Mouse (Mus musculus) midbrain, postnatal 0 days (tissue): ENCODE data around the gene Tmem98. TPM values are rescaled to one million over a fixed set of nuclear protein-coding genes. Genes with fewer than 3 reads are reported as not detected.

ENCODE experiments used
- ATAC-seq: fragments of 200-750 bp; cut with Nextera tagmentation; 2 replicates; pipeline ENCODE4 v1.8.0; 2017; ENCODE audit warnings: moderate number of reproducible peaks, mild to moderate bottlenecking, moderate TSS enrichment, moderate library complexity; ENCODE audit not compliant: low FRiP score
- DNase-seq: peaks from one replicate; pipeline ENCODE4 v3.0.0-alpha.2; 2015; ENCODE audit warnings: low spot score
- H3K27ac ChIP-seq: fragments of 300-500 bp; sonication (generic); 2 replicates; pipeline ENCODE4 v1.5.1; 2014; ENCODE audit warnings: low read depth, mild to moderate bottlenecking, low read length, mixed read lengths
- H3K27me3 ChIP-seq: fragments of 300-500 bp; sonication (generic); 2 replicates; pipeline ENCODE4 v1.6.1; 2014; ENCODE audit warnings: low read length, control low read depth, mixed read lengths; ENCODE audit not compliant: insufficient read depth
- H3K36me3 ChIP-seq: fragments of 300-500 bp; sonication (generic); 2 replicates; pipeline ENCODE4 v1.6.1; 2014; ENCODE audit warnings: low read length, control low read depth, mixed read lengths; ENCODE audit not compliant: insufficient read depth
- H3K4me1 ChIP-seq: fragments of 300-500 bp; sonication (generic); 2 replicates; pipeline ENCODE4 v1.6.1; 2014; ENCODE audit warnings: mild to moderate bottlenecking, control low read depth, antibody characterized with exemption, low read length, mixed read lengths; ENCODE audit not compliant: insufficient read depth
- H3K4me2 ChIP-seq: fragments of 300-500 bp; sonication (generic); 2 replicates; pipeline ENCODE4 v1.6.1; 2014; ENCODE audit warnings: low read depth, mild to moderate bottlenecking, low read length, mixed read lengths; ENCODE audit not compliant: poor library complexity, severe bottlenecking
- H3K4me3 ChIP-seq: fragments of 300-500 bp; sonication (generic); 2 replicates; pipeline ENCODE4 v1.5.1; 2014; ENCODE audit warnings: low read depth, mild to moderate bottlenecking, low read length, moderate library complexity
- H3K9ac ChIP-seq: fragments of 300-500 bp; sonication (generic); replicated peaks from 2 replicates; pipeline ENCODE4 v1.6.1; 2014; ENCODE audit warnings: mild to moderate bottlenecking, low read length, moderate library complexity, mixed read lengths; ENCODE audit not compliant: poor library complexity, severe bottlenecking
- H3K9me3 ChIP-seq: fragments of 300-500 bp; sonication (generic); 2 replicates; pipeline ENCODE4 v1.6.1; 2016; ENCODE audit warnings: low read length, control low read depth
- CTCF ChIP-seq: IDR thresholded peaks from 2 replicates; pipeline ENCODE4 v1.5.1; 2016; ENCODE audit warnings: antibody characterized with exemption, mild to moderate bottlenecking
- WGBS: fragments of 180-500 bp; shearing (Covaris S2); extraction: QIAGEN DNeasy Blood & Tissue Kit; methylation state at CpG from one replicate; pipeline ENCODE4 v1.1.7; 2014; 5-methylcytosine and 5-hydroxymethylcytosine counted together
- polyA plus RNA-seq: library from polyadenylated mRNA; unstranded; fragments of >200 nt; fragmentation: Nextera tagmentation; extraction: Ambion mirVana; gene quantifications from 2 replicates; pipeline ENCODE4 v1.2.1, GENCODE M21; 2015
- total RNA-seq: library from RNA; depleted of rRNA; stranded (reverse); fragments of >200 nt; gene quantifications from 2 replicates; pipeline ENCODE4 v1.2.3, GENCODE M21; 2014

The Tmem98 gene
- total and polyA plus RNA-seq, 2 experiments from 2014 or later, result 12.6 TPM

- DNase-seq (no peak), ATAC-seq (no peak)
- WGBS, result 81% methylated on average over 6 of the region's 6 CpGs
- H3K27me3 ChIP-seq, result no peaks in the 10 kb centered on the region
- H3K4me1 ChIP-seq, result no peaks in the 10 kb centered on the region
- no peak overlapping the region for H3K4me3 ChIP-seq
- no peak overlapping the region for H3K4me2 ChIP-seq
- H3K9me3 ChIP-seq, result no peaks in the 10 kb centered on the region
- no peak overlapping the region for H3K27ac ChIP-seq
- H3K36me3 ChIP-seq, result no peaks in the 10 kb centered on the region
- H3K9ac ChIP-seq, result no peak overlapping the region
- no peak for TF ChIP-seq CTCF
Measured at GRCm38 (mm10) chr11:80778157-80778556, 31.8 kb upstream of the Tmem98 start.

GRCm38 (mm10) chr11:80778916-80779526 is 31.0 kb upstream of the Tmem98 start:
- no peaks in the 10 kb centered on the region for H3K4me1 ChIP-seq
- H3K27ac ChIP-seq, result no peak overlapping the region
- peak overlapping the region; percentile 55; the same call in 1 of the 2 replicates for H3K9ac ChIP-seq
- ATAC-seq (peak; percentile 58; the same call in 1 of the 2 replicates), DNase-seq (no peak)
- H3K27me3 ChIP-seq, result no peaks in the 10 kb centered on the region
- H3K4me2 ChIP-seq, result peak overlapping the region; percentile 85
- H3K9me3 ChIP-seq, result no peaks in the 10 kb centered on the region
- H3K4me3 ChIP-seq, result peak overlapping the region; percentile 72
- H3K36me3 ChIP-seq, result no peaks in the 10 kb centered on the region
- WGBS, result 4% methylated on average over 18 of the region's 18 CpGs
- no peak for TF ChIP-seq CTCF

GRCm38 (mm10) chr11:80779527-80780344 is 30.2 kb upstream of the Tmem98 start, which contains the start of gene Myo1d:
Myo1d (minus strand) TSS chr11:80780025.
- Histone ChIP-seq H3K4me3 (peak within 1 kb of the TSS; percentile 72), H3K9ac (peak within 1 kb of the TSS; percentile 55), H3K27me3 (no peaks in the 10 kb centered on the region), H3K4me1 (no peaks in the 10 kb centered on the region), H3K36me3 (no peaks in the 10 kb centered on the region), H3K27ac (peak within 1 kb of the TSS; percentile 43), H3K9me3 (no peaks in the 10 kb centered on the region), H3K4me2 (peak within 1 kb of the TSS; percentile 85)
- peak; percentile 76 for TF ChIP-seq CTCF
- 1% methylated on average over 71 of the region's 87 CpGs for WGBS
- ATAC-seq, result peak; percentile 90
- DNase-seq, result peak; percentile 85

- no peaks in the 10 kb centered on the region for H3K4me1 ChIP-seq
- no peak overlapping the region for H3K27ac ChIP-seq
- H3K4me3 ChIP-seq, result no peak overlapping the region
- WGBS, result 85% methylated on average over 2 of the region's 2 CpGs
- no peaks in the 10 kb centered on the region for H3K9me3 ChIP-seq
- H3K27me3 ChIP-seq, result no peaks in the 10 kb centered on the region
- TF ChIP-seq CTCF, result no peak
- no peak overlapping the region for H3K4me2 ChIP-seq
- H3K36me3 ChIP-seq, result no peaks in the 10 kb centered on the region
- no peak overlapping the region for H3K9ac ChIP-seq
- no peak for DNase-seq
- ATAC-seq, result no peak
Measured at GRCm38 (mm10) chr11:80781535-80781934, 28.4 kb upstream of the Tmem98 start.

- 87% methylated on average over 7 of the region's 7 CpGs for WGBS
- TF ChIP-seq CTCF, result no peak
Measured at GRCm38 (mm10) chr11:80783460-80783859, 26.5 kb upstream of the Tmem98 start.

GRCm38 (mm10) chr11:80784294-80784743 is 25.7 kb upstream of the Tmem98 start:
- no peak overlapping the region for H3K9ac ChIP-seq
- TF ChIP-seq CTCF, result no peak
- WGBS, result 69% methylated on average over 3 of the region's 3 CpGs
- DNase-seq, result no peak
- no peaks in the 10 kb centered on the region for H3K27me3 ChIP-seq
- H3K36me3 ChIP-seq, result no peaks in the 10 kb centered on the region
- H3K4me2 ChIP-seq, result no peak overlapping the region
- H3K9me3 ChIP-seq, result no peaks in the 10 kb centered on the region
- no peak for ATAC-seq
- H3K27ac ChIP-seq, result no peak overlapping the region
- H3K4me3 ChIP-seq, result no peak overlapping the region
- H3K4me1 ChIP-seq, result no peaks in the 10 kb centered on the region

More at GRCm38 (mm10) chr11:80783460-80783859, 26.5 kb upstream of the Tmem98 start:
- no peak overlapping the region for H3K4me2 ChIP-seq
- H3K9ac ChIP-seq, result no peak overlapping the region
- no peak overlapping the region for H3K27ac ChIP-seq
- H3K4me1 ChIP-seq, result no peaks in the 10 kb centered on the region
- no peaks in the 10 kb centered on the region for H3K27me3 ChIP-seq
- ATAC-seq, result no peak
- DNase-seq, result no peak
- no peaks in the 10 kb centered on the region for H3K36me3 ChIP-seq
- H3K4me3 ChIP-seq, result no peak overlapping the region
- no peaks in the 10 kb centered on the region for H3K9me3 ChIP-seq
